Mouse (Mus musculus): ENCODE results near the gene Pgpep1l. TPM values are rescaled to one million over a fixed set of nuclear protein-coding genes. Genes with fewer than 3 reads are reported as not detected.

Pgpep1l gene
- polyA plus RNA-seq, 1 experiment from 2014 or later: not detected

DNA sequence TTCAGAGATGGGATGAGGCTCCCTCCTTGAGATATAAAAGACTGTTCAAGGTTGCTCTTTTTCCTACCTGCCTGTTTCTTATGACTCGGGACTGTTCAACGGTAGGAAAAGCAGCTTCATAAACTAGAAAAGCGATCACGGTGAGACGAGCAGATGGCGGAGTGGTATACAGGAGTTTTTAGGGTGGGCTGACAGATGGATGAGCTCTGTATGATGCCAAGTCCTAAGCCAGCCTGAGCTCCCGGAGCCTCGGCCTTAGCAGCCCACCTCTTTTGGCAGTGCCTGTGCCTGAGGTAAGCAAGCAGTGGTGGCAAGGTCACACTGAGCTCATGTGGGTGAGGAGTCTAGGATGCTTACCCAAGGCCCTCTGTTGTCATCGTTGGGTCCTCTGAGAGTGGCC is 33.2 kb downstream of the Pgpep1l start:
- Histone ChIP-seq H3K27ac (ENCODE audit: low read length) (no peak overlapping the region), H3K4me1 (replicated peaks; ENCODE audit: control insufficient read depth, insufficient read depth, low read length) (peaks cover 17% of the 10 kb centered on the region), H3K4me2 (ENCODE audit: low read length) (no peak overlapping the region), H3K9me3 (ENCODE audit: control insufficient read depth, low read length) (no peaks in the 10 kb centered on the region), H3K36me3 (ENCODE audit: control insufficient read depth, insufficient read depth) (peaks cover 9% of the 10 kb centered on the region), H3K4me3 (replicated peaks; ENCODE audit: low read length) (no peak overlapping the region), H3K27me3 (replicated peaks; ENCODE audit: control insufficient read depth, insufficient read depth, low read length) (no peaks in the 10 kb centered on the region), H3K9ac (replicated peaks; ENCODE audit: low read depth, low read length) (no peak overlapping the region)
- 54% methylated on average over 9 of the region's 9 CpGs for WGBS
- ATAC-seq: 0 out of 2 replicates have a peak, but pooled peaks have one; percentile 37

- peak; percentile 51; the same call in 1 of the 2 replicates for ATAC-seq
- Histone ChIP-seq H3K4me2 (ENCODE audit: low read length) (no peak overlapping the region), H3K9me3 (ENCODE audit: control insufficient read depth, low read length) (no peaks in the 10 kb centered on the region), H3K4me3 (replicated peaks; ENCODE audit: low read length) (no peak overlapping the region), H3K27ac (ENCODE audit: low read length) (peak overlapping the region; percentile 30; the same call in 1 of the 2 replicates), H3K4me1 (replicated peaks; ENCODE audit: control insufficient read depth, insufficient read depth, low read length) (peaks cover 18% of the 10 kb centered on the region), H3K9ac (replicated peaks; ENCODE audit: low read depth, low read length) (no peak overlapping the region), H3K27me3 (replicated peaks; ENCODE audit: control insufficient read depth, insufficient read depth, low read length) (no peaks in the 10 kb centered on the region), H3K36me3 (ENCODE audit: control insufficient read depth, insufficient read depth) (peaks cover 9% of the 10 kb centered on the region)
- WGBS: 38% methylated on average over 6 of the region's 6 CpGs
Measured at GRCm38 (mm10) chr7:68228491-68228890, 35.5 kb downstream of the Pgpep1l start.

DNA sequence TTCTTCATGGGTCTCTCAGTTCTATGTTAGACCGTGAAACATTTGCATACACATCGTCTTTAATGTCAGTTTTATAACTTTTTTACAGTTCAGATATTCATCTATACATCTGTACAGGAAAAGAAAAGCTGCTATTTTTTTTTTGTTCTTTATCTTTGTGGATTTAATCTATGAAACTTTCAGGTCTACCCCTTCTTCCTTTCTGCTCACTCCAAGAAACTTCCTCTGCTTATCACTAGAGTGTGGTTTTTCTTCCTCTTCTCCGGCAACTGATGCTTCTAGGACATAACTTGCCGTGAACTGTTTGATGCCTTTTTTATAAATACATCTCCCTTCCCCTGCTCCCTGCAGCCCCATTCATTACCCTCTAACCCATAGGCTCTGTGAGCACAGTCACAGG is 36.4 kb downstream of the Pgpep1l start:
- Histone ChIP-seq H3K27ac (ENCODE audit: low read length) (no peak overlapping the region), H3K9me3 (ENCODE audit: control insufficient read depth, low read length) (no peaks in the 10 kb centered on the region), H3K9ac (replicated peaks; ENCODE audit: low read depth, low read length) (no peak overlapping the region), H3K36me3 (ENCODE audit: control insufficient read depth, insufficient read depth) (peaks cover 9% of the 10 kb centered on the region), H3K4me3 (replicated peaks; ENCODE audit: low read length) (no peak overlapping the region), H3K27me3 (replicated peaks; ENCODE audit: control insufficient read depth, insufficient read depth, low read length) (no peaks in the 10 kb centered on the region), H3K4me2 (ENCODE audit: low read length) (no peak overlapping the region), H3K4me1 (replicated peaks; ENCODE audit: control insufficient read depth, insufficient read depth, low read length) (peaks cover 22% of the 10 kb centered on the region)
- no peak for ATAC-seq
- 88% methylated on average over 4 of the region's 4 CpGs for WGBS

DNA sequence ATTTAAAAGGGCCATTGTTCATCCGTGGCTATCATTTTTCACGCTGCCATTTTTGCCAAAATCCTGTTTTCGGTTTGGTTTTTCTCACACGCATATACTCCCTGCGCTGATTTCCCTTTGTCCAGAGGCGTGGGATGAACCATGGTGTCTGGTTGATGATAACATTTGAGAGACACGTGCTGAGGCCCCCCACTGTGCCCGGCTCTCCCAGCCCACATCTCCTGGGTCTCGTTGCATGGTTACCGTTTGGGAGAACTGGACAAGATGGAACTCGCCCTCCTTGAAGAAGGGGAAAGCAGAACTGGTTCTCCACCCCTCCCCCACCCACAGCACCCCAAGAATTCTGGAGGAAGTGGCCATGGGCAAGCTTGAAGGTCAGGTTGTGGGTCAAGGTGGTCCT is 37.0 kb downstream of the Pgpep1l start:
- Histone ChIP-seq H3K27me3 (replicated peaks; ENCODE audit: control insufficient read depth, insufficient read depth, low read length) (no peaks in the 10 kb centered on the region), H3K27ac (ENCODE audit: low read length) (no peak overlapping the region), H3K36me3 (ENCODE audit: control insufficient read depth, insufficient read depth) (peaks cover 9% of the 10 kb centered on the region), H3K9me3 (ENCODE audit: control insufficient read depth, low read length) (no peaks in the 10 kb centered on the region), H3K9ac (replicated peaks; ENCODE audit: low read depth, low read length) (no peak overlapping the region), H3K4me2 (ENCODE audit: low read length) (no peak overlapping the region), H3K4me3 (replicated peaks; ENCODE audit: low read length) (no peak overlapping the region), H3K4me1 (replicated peaks; ENCODE audit: control insufficient read depth, insufficient read depth, low read length) (peaks cover 24% of the 10 kb centered on the region)
- no peak for ATAC-seq
- 88% methylated on average over 11 of the region's 11 CpGs for WGBS

DNA sequence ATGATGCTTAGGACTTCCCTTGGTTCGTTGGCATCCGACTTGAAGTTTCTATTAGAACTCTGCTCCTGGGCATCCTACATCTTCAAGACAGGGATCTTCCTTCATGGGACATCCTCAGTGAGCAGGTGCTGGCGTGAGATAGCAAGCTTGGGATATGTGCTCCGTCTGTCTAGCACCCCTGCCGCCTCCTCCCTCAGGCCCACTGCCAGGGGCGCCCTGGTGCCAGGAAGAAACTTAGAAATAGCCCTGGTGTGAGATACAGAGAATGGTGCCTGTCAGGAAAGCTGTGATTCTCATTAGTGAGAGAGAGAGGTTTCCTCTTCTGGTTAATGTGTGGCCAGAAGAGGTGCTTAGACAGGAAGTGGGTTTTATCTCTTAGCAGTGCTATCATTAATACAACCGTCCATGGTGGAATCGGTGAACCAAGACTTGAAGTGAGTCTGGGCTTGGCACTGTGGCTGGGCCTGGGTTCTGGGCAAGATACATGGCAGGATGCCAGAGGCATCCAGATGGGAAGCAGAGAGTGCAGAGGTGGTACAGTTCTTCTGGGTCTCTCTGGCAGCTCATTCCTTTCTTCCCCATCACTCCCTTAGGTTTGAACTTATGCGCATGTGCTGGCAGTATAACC is 38.5 kb downstream of the Pgpep1l start:
- Histone ChIP-seq H3K4me1 (replicated peaks; ENCODE audit: control insufficient read depth, insufficient read depth, low read length) (peaks cover 30% of the 10 kb centered on the region), H3K27me3 (replicated peaks; ENCODE audit: control insufficient read depth, insufficient read depth, low read length) (no peaks in the 10 kb centered on the region), H3K9ac (replicated peaks; ENCODE audit: low read depth, low read length) (no peak overlapping the region), H3K9me3 (ENCODE audit: control insufficient read depth, low read length) (no peaks in the 10 kb centered on the region), H3K27ac (ENCODE audit: low read length) (no peak overlapping the region), H3K36me3 (ENCODE audit: control insufficient read depth, insufficient read depth) (peaks cover 4% of the 10 kb centered on the region; the same call in 1 of the 2 replicates), H3K4me2 (ENCODE audit: low read length) (no peak overlapping the region), H3K4me3 (replicated peaks; ENCODE audit: low read length) (no peak overlapping the region)
- ATAC-seq: no peak
- 74% methylated on average over 9 of the region's 9 CpGs for WGBS

DNA sequence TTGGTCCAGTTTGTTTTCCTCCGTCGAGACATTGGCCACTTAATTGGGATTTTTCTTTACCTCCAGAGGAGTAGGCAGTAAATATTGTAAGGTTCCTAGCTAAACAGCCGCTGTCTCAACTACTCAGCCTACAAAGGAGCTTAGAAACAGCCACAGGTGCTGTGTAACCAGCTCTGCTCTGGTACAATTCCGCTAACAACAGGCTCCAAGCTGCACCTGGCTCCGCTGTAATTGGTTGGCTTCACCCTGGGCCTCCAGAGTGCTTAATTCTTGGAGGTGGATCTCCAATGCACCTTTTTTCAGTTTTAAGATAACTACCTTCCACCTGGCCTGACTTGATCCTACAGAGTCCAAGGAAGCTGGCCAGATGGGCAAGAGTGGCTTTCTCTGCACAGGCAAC is 40.0 kb downstream of the Pgpep1l start:
- Histone ChIP-seq H3K27me3 (replicated peaks; ENCODE audit: control insufficient read depth, insufficient read depth, low read length) (no peaks in the 10 kb centered on the region), H3K36me3 (ENCODE audit: control insufficient read depth, insufficient read depth) (peaks cover 4% of the 10 kb centered on the region), H3K27ac (ENCODE audit: low read length) (no peak overlapping the region), H3K4me1 (replicated peaks; ENCODE audit: control insufficient read depth, insufficient read depth, low read length) (peaks cover 28% of the 10 kb centered on the region), H3K4me2 (ENCODE audit: low read length) (no peak overlapping the region), H3K9ac (replicated peaks; ENCODE audit: low read depth, low read length) (no peak overlapping the region), H3K9me3 (ENCODE audit: control insufficient read depth, low read length) (no peaks in the 10 kb centered on the region), H3K4me3 (replicated peaks; ENCODE audit: low read length) (no peak overlapping the region)
- no peak for ATAC-seq
- 93% methylated on average over 5 of the region's 5 CpGs for WGBS

DNA sequence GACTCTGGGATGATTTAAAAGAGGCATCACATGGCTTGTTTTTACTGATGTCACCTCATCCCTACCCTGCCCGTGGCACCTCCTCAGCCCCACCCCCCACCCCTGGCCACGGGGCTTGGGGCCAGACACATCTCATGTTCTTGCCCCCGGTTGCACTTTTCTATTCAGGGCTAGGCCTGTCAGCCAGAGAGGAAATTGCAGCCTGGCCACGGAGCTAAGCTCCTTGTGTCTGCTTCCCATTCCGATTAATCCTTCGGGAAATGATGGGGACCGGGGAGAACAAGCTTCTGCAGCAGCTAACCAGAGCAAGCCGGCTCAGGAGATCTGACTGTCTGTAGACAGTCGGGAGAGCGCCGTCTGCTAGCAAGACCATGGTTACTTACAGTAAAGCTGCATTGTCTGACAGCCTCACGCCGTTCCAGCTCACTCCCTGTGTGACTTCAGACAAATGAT is 40.7 kb downstream of the Pgpep1l start:
- Histone ChIP-seq H3K27ac (ENCODE audit: low read length) (no peak overlapping the region), H3K4me2 (ENCODE audit: low read length) (no peak overlapping the region), H3K36me3 (ENCODE audit: control insufficient read depth, insufficient read depth) (peaks cover 6% of the 10 kb centered on the region), H3K4me3 (replicated peaks; ENCODE audit: low read length) (no peak overlapping the region), H3K9ac (replicated peaks; ENCODE audit: low read depth, low read length) (no peak overlapping the region), H3K27me3 (replicated peaks; ENCODE audit: control insufficient read depth, insufficient read depth, low read length) (no peaks in the 10 kb centered on the region), H3K9me3 (ENCODE audit: control insufficient read depth, low read length) (no peaks in the 10 kb centered on the region), H3K4me1 (replicated peaks; ENCODE audit: control insufficient read depth, insufficient read depth, low read length) (peaks cover 23% of the 10 kb centered on the region)
- no peak for ATAC-seq
- WGBS: 53% methylated on average over 13 of the region's 13 CpGs

DNA sequence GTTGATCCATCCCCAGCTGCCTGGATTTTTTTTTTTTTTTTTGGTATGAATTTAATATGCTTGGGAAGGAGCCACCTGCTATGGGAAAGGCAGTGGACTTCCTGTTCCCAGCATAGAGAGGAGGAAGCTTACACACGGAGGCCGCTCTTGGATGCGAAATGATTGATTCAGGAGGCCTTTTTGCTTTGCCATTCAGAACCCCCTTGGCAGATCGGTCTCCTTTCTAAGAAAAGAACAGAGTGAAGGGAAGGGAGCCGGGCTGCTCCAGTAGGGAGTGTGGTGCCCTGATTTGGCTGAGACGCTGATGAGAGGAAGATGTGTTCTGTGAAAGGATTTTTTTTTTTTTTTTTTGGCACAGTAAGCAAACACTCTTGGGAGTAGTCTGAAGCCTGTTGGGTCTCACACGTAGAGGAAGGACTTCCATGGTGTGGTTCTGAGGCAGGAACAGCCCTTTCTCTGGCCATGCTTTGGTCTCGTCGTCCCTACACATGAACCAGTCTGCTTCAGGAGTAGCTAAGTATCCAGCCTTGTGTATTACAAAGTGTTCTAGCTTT is 42.3 kb downstream of the Pgpep1l start:
- H3K4me3 ChIP-seq (replicated peaks; ENCODE audit: low read length): no peak overlapping the region
- no peaks in the 10 kb centered on the region for H3K9me3 ChIP-seq (ENCODE audit: control insufficient read depth, low read length)
- peaks cover 22% of the 10 kb centered on the region for H3K4me1 ChIP-seq (replicated peaks; ENCODE audit: control insufficient read depth, insufficient read depth, low read length)
- H3K27ac ChIP-seq (ENCODE audit: low read length): peak overlapping the region; percentile 37
- no peak overlapping the region for H3K9ac ChIP-seq (replicated peaks; ENCODE audit: low read depth, low read length)
- peaks cover 13% of the 10 kb centered on the region for H3K36me3 ChIP-seq (ENCODE audit: control insufficient read depth, insufficient read depth)
- peak; percentile 21; the same call in 1 of the 2 replicates for ATAC-seq
- no peak overlapping the region for H3K4me2 ChIP-seq (ENCODE audit: low read length)
- no peaks in the 10 kb centered on the region for H3K27me3 ChIP-seq (replicated peaks; ENCODE audit: control insufficient read depth, insufficient read depth, low read length)
- WGBS: 42% methylated on average over 9 of the region's 9 CpGs

GRCm38 (mm10) chr7:68218879-68219278 is 45.2 kb downstream of the Pgpep1l start:
- ATAC-seq: no peak
- Histone ChIP-seq H3K9me3 (ENCODE audit: control insufficient read depth, low read length) (no peaks in the 10 kb centered on the region), H3K27me3 (replicated peaks; ENCODE audit: control insufficient read depth, insufficient read depth, low read length) (no peaks in the 10 kb centered on the region), H3K4me2 (ENCODE audit: low read length) (no peak overlapping the region), H3K36me3 (ENCODE audit: control insufficient read depth, insufficient read depth) (peaks cover 21% of the 10 kb centered on the region), H3K4me1 (replicated peaks; ENCODE audit: control insufficient read depth, insufficient read depth, low read length) (peaks cover 17% of the 10 kb centered on the region), H3K9ac (replicated peaks; ENCODE audit: low read depth, low read length) (no peak overlapping the region), H3K4me3 (replicated peaks; ENCODE audit: low read length) (no peak overlapping the region), H3K27ac (ENCODE audit: low read length) (no peak overlapping the region)
- 95% methylated on average over 11 of the region's 11 CpGs for WGBS
